Mouse (Mus musculus): ENCODE measurements around the gene Nav2.

Gene Nav2

GRCm38 (mm10) chr7:49408625-49409024 lies 500.1 kb downstream of the Nav2 start:
- ATAC-seq (ENCODE audit: insufficient number of reproducible peaks, low FRiP score, low TSS enrichment), result no peak

GRCm38 (mm10) chr7:49409265-49409664 lies 500.7 kb downstream of the Nav2 start:
- ATAC-seq (ENCODE audit: insufficient number of reproducible peaks, low FRiP score, low TSS enrichment), result no peak

- no peak for ATAC-seq (ENCODE audit: insufficient number of reproducible peaks, low FRiP score, low TSS enrichment)
Observed at GRCm38 (mm10) chr7:49410188-49410587, 501.7 kb downstream of the Nav2 start.

- no peak for ATAC-seq (ENCODE audit: insufficient number of reproducible peaks, low FRiP score, low TSS enrichment)
Observed at GRCm38 (mm10) chr7:49410892-49411291, 502.4 kb downstream of the Nav2 start.

GRCm38 (mm10) chr7:49411803-49412202 lies 503.3 kb downstream of the Nav2 start:
- no peak for ATAC-seq (ENCODE audit: insufficient number of reproducible peaks, low FRiP score, low TSS enrichment)

- ATAC-seq (ENCODE audit: insufficient number of reproducible peaks, low FRiP score, low TSS enrichment), result no peak
Observed at GRCm38 (mm10) chr7:49415131-49415530, 506.6 kb downstream of the Nav2 start.

- ATAC-seq (ENCODE audit: insufficient number of reproducible peaks, low FRiP score, low TSS enrichment), result no peak
Observed at GRCm38 (mm10) chr7:49415716-49416115, 507.2 kb downstream of the Nav2 start.

- no peak for ATAC-seq (ENCODE audit: insufficient number of reproducible peaks, low FRiP score, low TSS enrichment)
Observed at GRCm38 (mm10) chr7:49418841-49419240, 510.3 kb downstream of the Nav2 start.

- ATAC-seq (ENCODE audit: insufficient number of reproducible peaks, low FRiP score, low TSS enrichment), result no peak
Observed at GRCm38 (mm10) chr7:49420139-49420802, 511.8 kb downstream of the Nav2 start.

- no peak for ATAC-seq (ENCODE audit: insufficient number of reproducible peaks, low FRiP score, low TSS enrichment)
Observed at GRCm38 (mm10) chr7:49421261-49421660, 512.7 kb downstream of the Nav2 start.

GRCm38 (mm10) chr7:49423943-49424342 lies 515.4 kb downstream of the Nav2 start:
- no peak for ATAC-seq (ENCODE audit: insufficient number of reproducible peaks, low FRiP score, low TSS enrichment)

- ATAC-seq (ENCODE audit: insufficient number of reproducible peaks, low FRiP score, low TSS enrichment), result no peak
Observed at GRCm38 (mm10) chr7:49426060-49426459, 517.5 kb downstream of the Nav2 start.

- ATAC-seq (ENCODE audit: insufficient number of reproducible peaks, low FRiP score, low TSS enrichment), result no peak
Observed at GRCm38 (mm10) chr7:49427843-49428242, 519.3 kb downstream of the Nav2 start.

- no peak for ATAC-seq (ENCODE audit: insufficient number of reproducible peaks, low FRiP score, low TSS enrichment)
Observed at GRCm38 (mm10) chr7:49428947-49429346, 520.4 kb downstream of the Nav2 start.

- 0 out of 2 replicates have a peak, but pooled peaks have one; percentile 33 for ATAC-seq (ENCODE audit: insufficient number of reproducible peaks, low FRiP score, low TSS enrichment)
Observed at GRCm38 (mm10) chr7:49430808-49431207, 522.3 kb downstream of the Nav2 start.

- no peak for ATAC-seq (ENCODE audit: insufficient number of reproducible peaks, low FRiP score, low TSS enrichment)
Observed at GRCm38 (mm10) chr7:49433945-49434344, 525.4 kb downstream of the Nav2 start.

- no peak for ATAC-seq (ENCODE audit: insufficient number of reproducible peaks, low FRiP score, low TSS enrichment)
Observed at GRCm38 (mm10) chr7:49436492-49436891, 528.0 kb downstream of the Nav2 start.

- ATAC-seq (ENCODE audit: insufficient number of reproducible peaks, low FRiP score, low TSS enrichment), result no peak
Observed at GRCm38 (mm10) chr7:49437901-49438300, 529.4 kb downstream of the Nav2 start.

- ATAC-seq (ENCODE audit: insufficient number of reproducible peaks, low FRiP score, low TSS enrichment), result no peak
Observed at GRCm38 (mm10) chr7:49439136-49439535, 530.6 kb downstream of the Nav2 start.

- ATAC-seq (ENCODE audit: insufficient number of reproducible peaks, low FRiP score, low TSS enrichment), result no peak
Observed at GRCm38 (mm10) chr7:49440333-49440969, 531.9 kb downstream of the Nav2 start.

- ATAC-seq (ENCODE audit: insufficient number of reproducible peaks, low FRiP score, low TSS enrichment), result no peak
Observed at GRCm38 (mm10) chr7:49442174-49442573, 533.7 kb downstream of the Nav2 start.

- no peak for ATAC-seq (ENCODE audit: insufficient number of reproducible peaks, low FRiP score, low TSS enrichment)
Observed at GRCm38 (mm10) chr7:49448580-49448979, 540.1 kb downstream of the Nav2 start.

Measured in cerebellum, adult (tissue).